Mouse (Mus musculus) liver, adult 2 months (tissue): ENCODE data around the gene Ccr9. TPM values are rescaled to one million over a fixed set of nuclear protein-coding genes. Genes with fewer than 3 reads are reported as not detected.
A peak's percentile ranks its signal among the peaks of the same experiment; 100 is the strongest.
"Not testable (repeated sequence)": the region's sequence is repeated elsewhere in the genome, so short reads cannot be mapped to it uniquely, and the experiment has no call there.

Source experiments
- DNase-seq: peaks from one replicate; pipeline ENCODE4 v3.0.0-alpha.2; 2011; ENCODE audit warnings: low read depth, low spot score; ENCODE audit errors: extremely low read depth
- H3K27ac ChIP-seq: fragments of 200-500 bp; replicated peaks from 2 replicates; pipeline ENCODE4 v1.5.1; 2012; ENCODE audit warnings: low read depth, mild to moderate bottlenecking, control low read depth, inconsistent platforms, low read length; ENCODE audit not compliant: insufficient read depth
- H3K27me3 ChIP-seq: fragments of 200-500 bp; 2 replicates; pipeline ENCODE4 v1.6.1; 2012; ENCODE audit warnings: mild to moderate bottlenecking, moderate library complexity, low read length, inconsistent platforms; ENCODE audit not compliant: control insufficient read depth, insufficient read depth
- H3K36me3 ChIP-seq: fragments of 200-500 bp; 2 replicates; pipeline ENCODE4 v1.6.1; 2012; ENCODE audit warnings: low read length, inconsistent platforms; ENCODE audit not compliant: control insufficient read depth, insufficient read depth
- H3K4me1 ChIP-seq: fragments of 200-500 bp; 2 replicates; pipeline ENCODE4 v1.6.1; 2011; ENCODE audit warnings: low read length; ENCODE audit not compliant: control insufficient read depth, insufficient read depth
- H3K4me3 ChIP-seq: fragments of 200-500 bp; 2 replicates; pipeline ENCODE4 v1.5.1; 2011; ENCODE audit warnings: low read depth, mild to moderate bottlenecking, control low read depth, low read length, moderate library complexity; ENCODE audit not compliant: insufficient read depth
- H3K79me2 ChIP-seq: fragments of 200-500 bp; 2 replicates; pipeline ENCODE4 v1.6.1; 2012; ENCODE audit warnings: inconsistent platforms, mild to moderate bottlenecking, low read length, moderate library complexity; ENCODE audit not compliant: control insufficient read depth, insufficient read depth
- H3K9ac ChIP-seq: fragments of 200-500 bp; 2 replicates; pipeline ENCODE4 v1.6.1; 2012; ENCODE audit warnings: low read depth, mild to moderate bottlenecking, control low read depth, inconsistent platforms, low read length
- CTCF ChIP-seq: fragments of 200-500 bp; IDR thresholded peaks from 2 replicates; pipeline ENCODE4 v1.5.1; 2011; ENCODE audit warnings: low read depth, low read length, control low read depth
- POLR2A ChIP-seq: fragments of 200-500 bp; IDR thresholded peaks from 2 replicates; pipeline ENCODE4 v1.6.1; 2011; ENCODE audit warnings: low read length, control low read depth; ENCODE audit not compliant: insufficient read depth; ENCODE audit errors: extremely low read depth
- WGBS: fragments of 180-500 bp; shearing (Covaris S2); methylation state at CpG from one replicate; pipeline ENCODE4 v1.1.7; 2018; 5-methylcytosine and 5-hydroxymethylcytosine counted together
- polyA plus RNA-seq: library from polyadenylated mRNA; depleted of rRNA; stranded (reverse); fragments of >200 nt; gene quantifications from 2 replicates; pipeline ENCODE4 v1.2.3, GENCODE M21; 2012
- total RNA-seq: library from RNA; depleted of rRNA; stranded (reverse); fragments of >200 nt; gene quantifications from 2 replicates; pipeline ENCODE4 v1.2.3, GENCODE M21; 2014

Ccr9 gene
- total and polyA plus RNA-seq, 2 experiments: 0.18 to 0.21 TPM

GRCm38 (mm10) chr9:123763771-123764170 is 85.5 kb downstream of the Ccr9 start:
- Histone ChIP-seq H3K36me3 (no peaks in the 10 kb centered on the region), H3K4me1 (no peaks in the 10 kb centered on the region), H3K27ac (no peak overlapping the region), H3K4me3 (no peak overlapping the region), H3K79me2 (no peaks in the 10 kb centered on the region), H3K27me3 (no peaks in the 10 kb centered on the region), H3K9ac (no peak overlapping the region)
- no peak for DNase-seq
- TF ChIP-seq CTCF: no peak
- TF ChIP-seq POLR2A: no peak
- WGBS: 87% methylated on average over 3 of the region's 3 CpGs

GRCm38 (mm10) chr9:123766996-123767395 is 88.8 kb downstream of the Ccr9 start:
- no peaks in the 10 kb centered on the region for H3K4me1 ChIP-seq
- WGBS: 87% methylated on average over 3 of the region's 3 CpGs
- H3K36me3 ChIP-seq: peaks cover 2% of the 10 kb centered on the region; the same call in 1 of the 2 replicates
- H3K27me3 ChIP-seq: no peaks in the 10 kb centered on the region
- H3K4me3 ChIP-seq: no peak overlapping the region
- no peaks in the 10 kb centered on the region for H3K79me2 ChIP-seq
- TF ChIP-seq POLR2A (no peak), CTCF (no peak)
- no peak for DNase-seq
- H3K9ac ChIP-seq: no peak overlapping the region
- H3K27ac ChIP-seq: no peak overlapping the region

- H3K36me3 ChIP-seq: peaks cover 2% of the 10 kb centered on the region; the same call in 1 of the 2 replicates
- TF ChIP-seq POLR2A: no peak
- TF ChIP-seq CTCF: no peak
- peak; percentile 8 for DNase-seq
- no peaks in the 10 kb centered on the region for H3K79me2 ChIP-seq
- WGBS: 33% methylated on average over 1 of the region's 1 CpGs
- H3K9ac ChIP-seq: no peak overlapping the region
- H3K27me3 ChIP-seq: no peaks in the 10 kb centered on the region
- no peaks in the 10 kb centered on the region for H3K4me1 ChIP-seq
- H3K4me3 ChIP-seq: no peak overlapping the region
- no peak overlapping the region for H3K27ac ChIP-seq
These were observed 90.2 kb downstream of the Ccr9 start for GRCm38 (mm10) chr9:123768443-123768842.

- H3K79me2 ChIP-seq: no peaks in the 10 kb centered on the region
- no peaks in the 10 kb centered on the region for H3K4me1 ChIP-seq
- WGBS: 71% methylated on average over 6 of the region's 6 CpGs
- H3K27me3 ChIP-seq: no peaks in the 10 kb centered on the region
- no peak overlapping the region for H3K4me3 ChIP-seq
- no peak overlapping the region for H3K27ac ChIP-seq
- TF ChIP-seq CTCF (no peak), POLR2A (no peak)
- peak; percentile 20 for DNase-seq
- no peak overlapping the region for H3K9ac ChIP-seq
- peaks cover 2% of the 10 kb centered on the region; the same call in 1 of the 2 replicates for H3K36me3 ChIP-seq
These were observed 91.3 kb downstream of the Ccr9 start for GRCm38 (mm10) chr9:123769532-123769931.

GRCm38 (mm10) chr9:123773299-123773698 is 95.1 kb downstream of the Ccr9 start:
- not testable (repeated sequence) for H3K4me1 ChIP-seq, H3K27ac ChIP-seq, DNase-seq, H3K36me3 ChIP-seq, H3K79me2 ChIP-seq, H3K27me3 ChIP-seq, H3K4me3 ChIP-seq, H3K9ac ChIP-seq
- TF ChIP-seq CTCF: peak; percentile 18; the same call in 1 of the 2 replicates
- WGBS: 34% methylated on average over 2 of the region's 2 CpGs

GRCm38 (mm10) chr9:123788855-123789529 is 110.8 kb downstream of the Ccr9 start:
- no peak for TF ChIP-seq CTCF
- no peak for TF ChIP-seq POLR2A
- Histone ChIP-seq H3K79me2 (no peaks in the 10 kb centered on the region), H3K36me3 (peaks cover 50% of the 10 kb centered on the region), H3K9ac (no peak overlapping the region), H3K27ac (no peak overlapping the region), H3K4me1 (no peaks in the 10 kb centered on the region), H3K4me3 (no peak overlapping the region), H3K27me3 (no peaks in the 10 kb centered on the region)
- DNase-seq: no peak
- 69% methylated on average over 4 of the region's 4 CpGs for WGBS
